Mouse (Mus musculus): ENCODE results near the gene 5031439G07Rik.

GRCm38 (mm10) chr15:85036566-85037342 lies 48.4 kb upstream of the 5031439G07Rik start:
- peak; percentile 60; the same call in 1 of the 2 replicates for TF ChIP-seq CTCF (IDR thresholded peaks at IDR 0.05; ENCODE audit: borderline replicate concordance, control insufficient read depth, extremely low read depth, insufficient read depth, low read length, poor library complexity)
- 0 out of 2 replicates have a peak, but pooled peaks have one; percentile 52 for TF ChIP-seq POLR2A (IDR thresholded peaks at IDR 0.05; ENCODE audit: control insufficient read depth, extremely low read depth, insufficient read depth, low read length, poor library complexity)
